Mouse (Mus musculus): ENCODE measurements around the gene Epha2. TPM values are rescaled to one million over a fixed set of nuclear protein-coding genes. Genes with fewer than 3 reads are reported as not detected.

Gene Epha2
- polyA plus RNA-seq, 1 experiment, result 129 TPM

DNA sequence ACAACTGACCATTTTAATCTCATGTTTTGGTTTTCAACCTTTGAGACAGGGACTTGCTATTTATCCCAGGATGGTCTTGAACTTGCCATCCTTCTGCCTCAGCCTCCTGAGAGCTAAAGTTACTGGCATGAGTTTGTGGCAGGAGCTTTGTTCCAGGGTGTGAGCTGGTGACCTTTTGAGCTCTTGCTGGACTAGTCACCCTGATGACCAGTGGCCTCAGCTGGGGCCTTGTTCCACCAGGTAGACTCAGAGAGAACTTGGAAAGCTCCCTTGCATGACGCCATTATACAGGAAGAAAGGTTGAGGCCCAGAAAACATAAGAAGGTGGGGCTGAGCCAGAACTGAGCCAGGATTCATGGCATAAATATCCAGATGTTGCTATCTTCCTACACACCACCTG lies 20.6 kb upstream of the Epha2 start:
- no peak overlapping the region for H3K4me3 ChIP-seq (ENCODE audit: insufficient read depth, poor library complexity, severe bottlenecking)
- no peaks in the 10 kb centered on the region for H3K27me3 ChIP-seq (ENCODE audit: control insufficient read depth, insufficient read depth, insufficient read length)
- TF ChIP-seq MYOG (IDR thresholded peaks at IDR 0.05; ENCODE audit: control insufficient read depth, extremely low read depth, insufficient read length) (no peak), CEBPB (IDR thresholded peaks at IDR 0.05; ENCODE audit: low read depth) (no peak), MYOD1 (IDR thresholded peaks at IDR 0.05; ENCODE audit: control insufficient read depth, insufficient read length, low read depth) (no peak), CTCF (IDR thresholded peaks at IDR 0.05; ENCODE audit: control insufficient read depth, insufficient read depth, insufficient read length) (no peak), USF1 (IDR thresholded peaks at IDR 0.05; ENCODE audit: low read depth) (no peak), MAX (IDR thresholded peaks at IDR 0.05) (no peak), FOSL1 (IDR thresholded peaks at IDR 0.05; ENCODE audit: insufficient read depth, low read length, poor library complexity, severe bottlenecking) (no peak)
- no peaks in the 10 kb centered on the region for H3K36me3 ChIP-seq (ENCODE audit: control insufficient read depth, insufficient read depth)
- peaks cover 32% of the 10 kb centered on the region for H3K79me2 ChIP-seq (ENCODE audit: control insufficient read depth, insufficient read depth)
- H3K79me3 ChIP-seq (ENCODE audit: low read depth), result peaks cover 2% of the 10 kb centered on the region
- no peak overlapping the region for H3ac ChIP-seq (ENCODE audit: control insufficient read depth, insufficient read length, low read depth)

DNA sequence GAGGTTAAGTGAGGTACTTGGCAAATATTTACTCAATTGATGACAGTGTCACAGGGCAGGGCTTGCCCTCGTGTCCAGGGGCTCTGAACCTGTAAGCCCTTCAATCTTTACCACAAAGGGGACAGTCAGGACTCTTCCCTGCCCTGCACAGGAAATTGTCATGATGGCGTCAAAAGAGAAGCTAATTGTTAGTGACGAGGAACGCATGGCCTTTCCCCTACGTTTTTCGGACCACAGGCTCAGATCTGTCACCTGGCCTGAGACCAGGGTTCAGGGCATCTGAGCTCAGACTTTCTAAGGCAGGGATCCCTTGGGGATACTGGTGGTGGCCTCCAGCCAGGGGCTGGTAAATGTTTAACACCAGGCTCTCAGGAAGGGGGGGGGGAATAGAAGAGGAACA lies 19.9 kb upstream of the Epha2 start:
- Histone ChIP-seq H3ac (ENCODE audit: control insufficient read depth, insufficient read length, low read depth) (no peak overlapping the region), H3K36me3 (ENCODE audit: control insufficient read depth, insufficient read depth) (no peaks in the 10 kb centered on the region), H3K27me3 (ENCODE audit: control insufficient read depth, insufficient read depth, insufficient read length) (no peaks in the 10 kb centered on the region), H3K79me3 (ENCODE audit: low read depth) (peaks cover 2% of the 10 kb centered on the region), H3K79me2 (ENCODE audit: control insufficient read depth, insufficient read depth) (peaks cover 25% of the 10 kb centered on the region), H3K4me3 (ENCODE audit: insufficient read depth, poor library complexity, severe bottlenecking) (no peak overlapping the region)
- peak; percentile 69 for TF ChIP-seq MAX (IDR thresholded peaks at IDR 0.05)
- TF ChIP-seq MYOG (IDR thresholded peaks at IDR 0.05; ENCODE audit: control insufficient read depth, extremely low read depth, insufficient read length), result no peak

DNA sequence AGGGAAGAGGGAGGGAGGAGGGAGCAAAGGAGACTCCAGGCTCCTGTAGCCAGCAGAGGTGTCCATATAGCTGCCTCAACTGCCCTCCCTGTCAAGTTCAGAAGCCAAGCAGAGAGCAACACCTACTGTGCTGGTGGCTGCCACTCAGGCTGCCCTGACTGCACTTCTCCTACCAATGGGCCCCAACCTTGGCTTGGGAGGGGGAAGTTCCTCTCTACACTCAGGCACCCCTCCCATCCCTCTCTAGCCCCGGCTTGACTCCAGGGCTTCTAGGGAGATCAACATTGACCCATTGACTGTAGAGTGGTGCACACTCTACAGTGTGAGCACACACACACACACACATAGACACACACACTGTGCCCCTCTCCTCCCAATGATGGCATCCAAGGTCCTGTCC lies 19.5 kb upstream of the Epha2 start:
- Histone ChIP-seq H3K4me3 (ENCODE audit: insufficient read depth, poor library complexity, severe bottlenecking) (no peak overlapping the region), H3K79me2 (ENCODE audit: control insufficient read depth, insufficient read depth) (peaks cover 24% of the 10 kb centered on the region), H3ac (ENCODE audit: control insufficient read depth, insufficient read length, low read depth) (peak overlapping the region; percentile 24), H3K79me3 (ENCODE audit: low read depth) (peaks cover 2% of the 10 kb centered on the region), H3K27me3 (ENCODE audit: control insufficient read depth, insufficient read depth, insufficient read length) (no peaks in the 10 kb centered on the region), H3K36me3 (ENCODE audit: control insufficient read depth, insufficient read depth) (no peaks in the 10 kb centered on the region)
- TF ChIP-seq FOSL1 (IDR thresholded peaks at IDR 0.05; ENCODE audit: insufficient read depth, low read length, poor library complexity, severe bottlenecking) (no peak), USF1 (IDR thresholded peaks at IDR 0.05; ENCODE audit: low read depth) (no peak), MYOG (IDR thresholded peaks at IDR 0.05; ENCODE audit: control insufficient read depth, extremely low read depth, insufficient read length) (no peak), MYOD1 (IDR thresholded peaks at IDR 0.05; ENCODE audit: control insufficient read depth, insufficient read length, low read depth) (no peak), CEBPB (IDR thresholded peaks at IDR 0.05; ENCODE audit: low read depth) (no peak), CTCF (IDR thresholded peaks at IDR 0.05; ENCODE audit: control insufficient read depth, insufficient read depth, insufficient read length) (no peak), MAX (IDR thresholded peaks at IDR 0.05) (no peak)

DNA sequence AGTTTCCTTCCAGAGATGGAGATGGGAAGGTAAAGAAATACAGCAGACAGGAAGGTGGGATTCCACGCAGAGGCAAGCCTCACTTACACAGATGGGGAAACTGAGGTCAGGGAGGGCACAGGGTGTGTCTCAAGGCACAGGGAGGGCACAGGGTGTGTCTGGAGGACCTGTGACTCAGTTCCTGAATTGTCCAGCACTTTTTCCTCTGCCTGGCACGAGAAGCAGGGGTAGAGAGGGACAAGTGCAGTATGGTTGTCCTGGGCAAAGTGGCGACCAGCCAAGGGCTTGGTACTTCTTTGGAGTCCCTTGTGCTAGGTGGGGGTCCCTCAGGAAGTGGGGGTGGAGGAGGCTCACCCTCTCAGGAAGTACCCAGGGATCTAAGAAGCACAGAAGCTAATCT lies 19.0 kb upstream of the Epha2 start:
- Histone ChIP-seq H3K4me3 (ENCODE audit: insufficient read depth, poor library complexity, severe bottlenecking) (no peak overlapping the region), H3ac (ENCODE audit: control insufficient read depth, insufficient read length, low read depth) (peak overlapping the region; percentile 5)

DNA sequence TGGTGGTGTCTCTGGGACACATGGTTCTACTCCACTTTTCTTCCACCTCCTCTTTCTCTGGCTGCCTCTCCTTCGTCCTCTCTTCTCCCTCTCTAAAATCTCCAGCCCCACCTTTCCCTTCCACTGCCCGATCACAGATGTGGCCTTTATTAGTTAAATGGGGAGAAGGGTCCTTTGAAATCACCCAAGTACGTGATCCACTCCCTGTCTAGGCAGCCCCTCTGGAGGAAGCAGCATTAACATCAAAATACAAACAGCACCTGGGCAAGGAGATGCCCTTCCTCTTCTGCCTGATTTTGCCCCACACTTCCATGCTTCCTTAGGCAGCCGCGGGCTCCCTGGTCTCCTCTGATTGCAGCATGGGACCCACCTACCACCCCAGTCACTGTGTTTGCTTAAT lies 18.4 kb upstream of the Epha2 start:
- H3ac ChIP-seq (ENCODE audit: control insufficient read depth, insufficient read length, low read depth), result no peak overlapping the region
- peaks cover 15% of the 10 kb centered on the region for H3K79me2 ChIP-seq (ENCODE audit: control insufficient read depth, insufficient read depth)
- no peaks in the 10 kb centered on the region for H3K27me3 ChIP-seq (ENCODE audit: control insufficient read depth, insufficient read depth, insufficient read length)
- H3K4me3 ChIP-seq (ENCODE audit: insufficient read depth, poor library complexity, severe bottlenecking), result no peak overlapping the region
- peaks cover 2% of the 10 kb centered on the region for H3K79me3 ChIP-seq (ENCODE audit: low read depth)
- no peak for TF ChIP-seq MAX (IDR thresholded peaks at IDR 0.05)
- TF ChIP-seq FOSL1 (IDR thresholded peaks at IDR 0.05; ENCODE audit: insufficient read depth, low read length, poor library complexity, severe bottlenecking), result no peak
- H3K36me3 ChIP-seq (ENCODE audit: control insufficient read depth, insufficient read depth), result no peaks in the 10 kb centered on the region

More for the DNA sequence above, 19.0 kb upstream of the Epha2 start:
- H3K36me3 ChIP-seq (ENCODE audit: control insufficient read depth, insufficient read depth), result no peaks in the 10 kb centered on the region
- H3K27me3 ChIP-seq (ENCODE audit: control insufficient read depth, insufficient read depth, insufficient read length), result no peaks in the 10 kb centered on the region
- H3K79me3 ChIP-seq (ENCODE audit: low read depth), result peaks cover 2% of the 10 kb centered on the region
- H3K79me2 ChIP-seq (ENCODE audit: control insufficient read depth, insufficient read depth), result peaks cover 19% of the 10 kb centered on the region
- peak; percentile 70 for TF ChIP-seq MAX (IDR thresholded peaks at IDR 0.05)
- no peak for TF ChIP-seq FOSL1 (IDR thresholded peaks at IDR 0.05; ENCODE audit: insufficient read depth, low read length, poor library complexity, severe bottlenecking)
- no peak for TF ChIP-seq CTCF (IDR thresholded peaks at IDR 0.05; ENCODE audit: control insufficient read depth, insufficient read depth, insufficient read length)

DNA sequence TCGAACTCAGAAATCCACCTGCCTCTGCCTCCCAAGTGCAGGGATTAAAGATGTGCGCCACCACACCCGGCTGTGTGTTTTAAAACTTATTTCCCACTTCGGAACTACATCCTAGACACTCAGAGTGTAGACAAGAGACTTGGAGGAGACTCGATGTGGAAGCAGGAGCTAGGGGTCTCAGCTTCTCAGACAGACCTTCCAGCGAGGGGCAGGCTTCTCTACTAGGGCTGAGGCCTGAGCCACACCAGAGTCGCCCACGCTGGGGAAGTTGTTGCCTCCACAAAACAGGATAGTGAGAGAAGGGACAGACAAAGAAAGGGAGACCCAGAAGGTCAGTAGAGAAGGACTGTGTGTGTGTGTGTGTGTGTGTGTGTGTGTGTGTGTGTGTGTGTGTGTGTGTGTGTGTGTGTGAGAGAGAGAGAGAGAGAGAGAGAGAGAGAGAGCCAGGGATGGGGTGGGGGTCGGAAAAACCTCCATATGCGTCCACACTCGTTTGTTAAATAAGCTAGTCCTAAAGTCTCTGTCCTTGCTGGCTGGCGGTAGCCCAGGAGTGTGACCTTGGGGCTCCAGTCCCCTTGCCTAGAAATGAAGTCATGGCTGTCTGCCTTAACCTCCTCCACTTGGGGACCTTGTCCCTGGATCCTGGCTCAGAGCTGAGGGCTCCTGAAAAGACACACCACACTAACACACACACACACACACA lies 17.7 kb upstream of the Epha2 start:
- TF ChIP-seq CTCF (IDR thresholded peaks at IDR 0.05; ENCODE audit: control insufficient read depth, insufficient read depth, insufficient read length), result no peak
- TF ChIP-seq MAX (IDR thresholded peaks at IDR 0.05), result no peak
- TF ChIP-seq FOSL1 (IDR thresholded peaks at IDR 0.05; ENCODE audit: insufficient read depth, low read length, poor library complexity, severe bottlenecking), result no peak
- no peak for TF ChIP-seq CEBPB (IDR thresholded peaks at IDR 0.05; ENCODE audit: low read depth)
- TF ChIP-seq MYOD1 (IDR thresholded peaks at IDR 0.05; ENCODE audit: control insufficient read depth, insufficient read length, low read depth), result no peak
- TF ChIP-seq USF1 (IDR thresholded peaks at IDR 0.05; ENCODE audit: low read depth), result no peak
- TF ChIP-seq MYOG (IDR thresholded peaks at IDR 0.05; ENCODE audit: control insufficient read depth, extremely low read depth, insufficient read length), result no peak
- no peak overlapping the region for H3ac ChIP-seq (ENCODE audit: control insufficient read depth, insufficient read length, low read depth)

More for the DNA sequence above, 17.7 kb upstream of the Epha2 start:
- H3K4me3 ChIP-seq (ENCODE audit: insufficient read depth, poor library complexity, severe bottlenecking), result no peak overlapping the region
- no peaks in the 10 kb centered on the region for H3K36me3 ChIP-seq (ENCODE audit: control insufficient read depth, insufficient read depth)
- H3K79me3 ChIP-seq (ENCODE audit: low read depth), result peaks cover 2% of the 10 kb centered on the region
- no peaks in the 10 kb centered on the region for H3K27me3 ChIP-seq (ENCODE audit: control insufficient read depth, insufficient read depth, insufficient read length)
- H3K79me2 ChIP-seq (ENCODE audit: control insufficient read depth, insufficient read depth), result peaks cover 15% of the 10 kb centered on the region

Measured in C2C12 (cell line).